Mouse (Mus musculus) liver, adult 2 months (tissue): ENCODE data around the gene Mpnd.

ENCODE experiments used
- CTCF ChIP-seq: fragments of 200-500 bp; IDR thresholded peaks from 2 replicates; pipeline ENCODE4 v1.5.1; 2011; ENCODE audit warnings: low read depth, low read length, control low read depth
- POLR2A ChIP-seq: fragments of 200-500 bp; IDR thresholded peaks from 2 replicates; pipeline ENCODE4 v1.6.1; 2011; ENCODE audit warnings: low read length, control low read depth; ENCODE audit not compliant: insufficient read depth; ENCODE audit errors: extremely low read depth

GRCm38 (mm10) chr17:56005415-56006061 lies at the start of gene Mpnd, which contains the start of gene Stap2:
- TF ChIP-seq CTCF (no peak), POLR2A (peak; percentile 34; the same call in 1 of the 2 replicates)
